Mouse (Mus musculus) liver, postnatal 0 days (tissue): ENCODE measurements at regions not wholly inside any gene's neighbourhood (a gene's known extent, or its start where the extent isn't known, plus 50 kb on each side); places are given as distances from the start of the nearest gene placed in this dataset.

ENCODE experiments used
- ATAC-seq: fragments of 200-750 bp; cut with Nextera tagmentation; 2 replicates; pipeline ENCODE4 v1.8.0; 2017; ENCODE audit warnings: mild to moderate bottlenecking, moderate library complexity
- DNase-seq: peaks from one replicate; pipeline ENCODE4 v3.0.0-alpha.2; 2016
- H3K27ac ChIP-seq: fragments of 300-500 bp; sonication (generic); 2 replicates; pipeline ENCODE4 v1.5.1; 2014; ENCODE audit warnings: antibody characterized with exemption, moderate library complexity, mild to moderate bottlenecking, low read depth
- H3K27me3 ChIP-seq: fragments of 300-500 bp; sonication (generic); 2 replicates; pipeline ENCODE4 v1.6.1; 2014; ENCODE audit warnings: low read length, control low read depth, mixed read lengths; ENCODE audit not compliant: insufficient read depth
- H3K36me3 ChIP-seq: fragments of 300-500 bp; sonication (generic); replicated peaks from 2 replicates; pipeline ENCODE4 v1.6.1; 2014; ENCODE audit warnings: mild to moderate bottlenecking, control low read depth, low read length, moderate library complexity, mixed read lengths; ENCODE audit not compliant: insufficient read depth
- H3K4me1 ChIP-seq: fragments of 300-500 bp; sonication (generic); 2 replicates; pipeline ENCODE4 v1.6.1; 2014; ENCODE audit warnings: antibody characterized with exemption, mild to moderate bottlenecking, control low read depth; ENCODE audit not compliant: insufficient read depth
- H3K4me2 ChIP-seq: fragments of 300-500 bp; sonication (generic); 2 replicates; pipeline ENCODE4 v1.6.1; 2014; ENCODE audit warnings: low read depth, mild to moderate bottlenecking, low read length, moderate library complexity, mixed read lengths
- H3K4me3 ChIP-seq: fragments of 300-500 bp; sonication (generic); 2 replicates; pipeline ENCODE4 v1.5.1; 2014; ENCODE audit warnings: low read depth, low read length
- H3K9ac ChIP-seq: fragments of 300-500 bp; sonication (generic); replicated peaks from 2 replicates; pipeline ENCODE4 v1.6.1; 2014; ENCODE audit warnings: mild to moderate bottlenecking, moderate library complexity
- H3K9me3 ChIP-seq: fragments of 300-500 bp; sonication (generic); 2 replicates; pipeline ENCODE4 v1.6.1; 2016; ENCODE audit warnings: mild to moderate bottlenecking, control low read depth, low read length, mixed read lengths
- CTCF ChIP-seq: sonication (generic); IDR thresholded peaks from 2 replicates; pipeline ENCODE4 v1.5.1; 2016; ENCODE audit warnings: antibody characterized with exemption, low read depth
- EP300 ChIP-seq: IDR thresholded peaks from 2 replicates; pipeline ENCODE4 v1.6.1; 2016; ENCODE audit warnings: antibody characterized with exemption, low read depth, mild to moderate bottlenecking
- WGBS: fragments of 180-500 bp; shearing (Covaris S2); extraction: QIAGEN DNeasy Blood & Tissue Kit; methylation state at CpG from one replicate; pipeline ENCODE4 v1.1.7; 2014; ENCODE audit not compliant: insufficient replicate concordance; 5-methylcytosine and 5-hydroxymethylcytosine counted together

DNA sequence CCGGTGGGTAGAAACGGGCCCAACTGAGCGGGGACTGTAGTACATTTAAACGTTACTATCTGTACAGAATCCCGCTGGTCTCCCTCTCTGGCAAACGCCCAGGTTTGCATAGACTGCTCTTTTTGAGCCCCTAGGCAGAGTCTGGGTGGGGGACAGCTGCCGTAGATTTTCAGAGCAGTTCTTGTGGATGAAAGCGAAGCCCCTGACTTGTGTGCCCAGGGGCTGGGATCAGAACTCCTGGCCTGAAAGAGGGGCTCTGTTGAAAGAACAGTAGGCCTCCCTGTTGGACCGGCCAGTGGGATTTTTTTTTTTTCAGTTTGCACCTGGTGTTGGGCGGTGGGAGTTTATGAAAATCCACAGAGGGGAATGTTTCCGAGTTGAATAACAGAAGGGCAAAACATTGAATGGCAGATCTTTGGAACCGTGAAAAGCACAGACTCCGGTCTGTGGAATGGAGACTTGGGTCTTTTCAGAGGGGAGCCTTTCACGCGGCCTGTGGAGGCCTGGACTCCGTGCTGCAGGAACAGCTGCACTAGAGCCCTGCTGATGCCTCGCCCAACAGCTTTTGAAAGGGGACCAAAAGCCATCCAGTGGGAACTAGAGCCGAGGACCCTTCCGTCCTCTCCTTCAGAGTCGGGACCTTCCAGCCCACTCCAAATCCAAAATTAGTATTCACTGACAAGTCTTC lies 297.3 kb downstream of the Pik3r1 start:
- no peak overlapping the region for H3K9ac ChIP-seq
- H3K4me3 ChIP-seq, result no peak overlapping the region
- DNase-seq (no peak), ATAC-seq (no peak)
- H3K36me3 ChIP-seq, result no peaks in the 10 kb centered on the region
- no peak overlapping the region for H3K27ac ChIP-seq
- 82% methylated on average over 20 of the region's 20 CpGs for WGBS
- no peaks in the 10 kb centered on the region for H3K4me1 ChIP-seq
- H3K27me3 ChIP-seq, result no peaks in the 10 kb centered on the region
- TF ChIP-seq CTCF (no peak), EP300 (no peak)
- no peaks in the 10 kb centered on the region for H3K9me3 ChIP-seq
- H3K4me2 ChIP-seq, result no peak overlapping the region

- H3K36me3 ChIP-seq, result no peaks in the 10 kb centered on the region
- H3K27me3 ChIP-seq, result no peaks in the 10 kb centered on the region
- TF ChIP-seq EP300 (no peak), CTCF (no peak)
- H3K9me3 ChIP-seq, result no peaks in the 10 kb centered on the region
- H3K27ac ChIP-seq, result no peak overlapping the region
- no peak overlapping the region for H3K9ac ChIP-seq
- H3K4me1 ChIP-seq, result no peaks in the 10 kb centered on the region
- no peak for ATAC-seq
- DNase-seq, result no peak
- 75% methylated on average over 3 of the region's 3 CpGs for WGBS
- H3K4me2 ChIP-seq, result no peak overlapping the region
- no peak overlapping the region for H3K4me3 ChIP-seq
Observed at GRCm38 (mm10) chr13:101465748-101466127, 302.3 kb downstream of the Pik3r1 start.

GRCm38 (mm10) chr13:101464928-101465747 lies 302.9 kb downstream of the Pik3r1 start:
- H3K4me2 ChIP-seq, result no peak overlapping the region
- H3K27me3 ChIP-seq, result no peaks in the 10 kb centered on the region
- H3K9ac ChIP-seq, result no peak overlapping the region
- WGBS, result 79% methylated on average over 7 of the region's 7 CpGs
- ATAC-seq (no peak), DNase-seq (no peak)
- H3K4me3 ChIP-seq, result no peak overlapping the region
- TF ChIP-seq CTCF, result no peak
- no peak for TF ChIP-seq EP300
- no peaks in the 10 kb centered on the region for H3K4me1 ChIP-seq
- H3K36me3 ChIP-seq, result no peaks in the 10 kb centered on the region
- no peaks in the 10 kb centered on the region for H3K9me3 ChIP-seq
- H3K27ac ChIP-seq, result no peak overlapping the region

- TF ChIP-seq EP300 (no peak), CTCF (no peak)
- Histone ChIP-seq H3K9ac (no peak overlapping the region), H3K27me3 (no peaks in the 10 kb centered on the region), H3K27ac (no peak overlapping the region), H3K4me1 (no peaks in the 10 kb centered on the region), H3K4me3 (no peak overlapping the region), H3K9me3 (no peaks in the 10 kb centered on the region), H3K4me2 (no peak overlapping the region), H3K36me3 (no peaks in the 10 kb centered on the region)
- WGBS, result 36% methylated on average over 2 of the region's 2 CpGs
- DNase-seq (no peak), ATAC-seq (no peak)
Observed at GRCm38 (mm10) chr13:101456926-101457325, 311.1 kb downstream of the Pik3r1 start.

DNA sequence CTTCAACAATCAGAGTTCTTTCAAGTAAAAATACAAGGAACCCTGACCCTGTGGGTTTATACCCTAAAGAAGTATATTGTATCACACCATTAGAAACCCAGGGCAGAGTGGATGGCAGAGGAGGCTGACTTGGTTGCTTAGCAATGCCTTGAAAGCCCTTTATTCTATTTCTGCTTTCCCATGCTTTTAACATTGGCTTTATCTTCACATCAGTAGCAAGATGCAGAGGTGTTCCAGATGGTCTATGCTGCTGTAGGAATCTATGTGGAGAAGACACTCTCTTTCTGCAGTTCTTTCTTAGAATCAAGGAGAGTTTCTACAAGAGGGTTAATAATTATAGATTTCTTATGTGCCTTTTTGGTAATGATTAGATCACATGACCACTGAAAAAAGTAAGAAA lies 313.7 kb downstream of the Pik3r1 start:
- Histone ChIP-seq H3K36me3 (no peaks in the 10 kb centered on the region), H3K4me1 (no peaks in the 10 kb centered on the region), H3K4me3 (no peak overlapping the region), H3K4me2 (no peak overlapping the region), H3K27me3 (no peaks in the 10 kb centered on the region), H3K9ac (no peak overlapping the region), H3K9me3 (no peaks in the 10 kb centered on the region), H3K27ac (no peak overlapping the region)
- ATAC-seq (no peak), DNase-seq (no peak)
- TF ChIP-seq CTCF, result no peak
- no peak for TF ChIP-seq EP300

GRCm38 (mm10) chr13:101450501-101450900 lies 317.5 kb downstream of the Pik3r1 start:
- H3K4me2 ChIP-seq, result no peak overlapping the region
- H3K36me3 ChIP-seq, result no peaks in the 10 kb centered on the region
- ATAC-seq (no peak), DNase-seq (no peak)
- H3K4me3 ChIP-seq, result no peak overlapping the region
- H3K4me1 ChIP-seq, result no peaks in the 10 kb centered on the region
- 79% methylated on average over 6 of the region's 6 CpGs for WGBS
- H3K9me3 ChIP-seq, result no peaks in the 10 kb centered on the region
- no peak for TF ChIP-seq CTCF
- TF ChIP-seq EP300, result no peak
- H3K27ac ChIP-seq, result no peak overlapping the region
- no peaks in the 10 kb centered on the region for H3K27me3 ChIP-seq
- H3K9ac ChIP-seq, result no peak overlapping the region
